Mouse (Mus musculus) stomach, embryonic 15.5 days (tissue): Measurements from ENCODE around the gene A930017K11Rik. TPM values are rescaled to one million over a fixed set of nuclear protein-coding genes. Genes with fewer than 3 reads are reported as not detected.

Experiments
- ATAC-seq: fragments of 200-750 bp; cut with Nextera tagmentation; 2 replicates; pipeline ENCODE4 v1.8.0; 2017; ENCODE audit warnings: low read depth, moderate number of reproducible peaks, moderate TSS enrichment; ENCODE audit not compliant: insufficient read depth, low FRiP score
- H3K27ac ChIP-seq: fragments of 300-500 bp; sonication (generic); 2 replicates; pipeline ENCODE4 v1.5.1; 2015; ENCODE audit warnings: mild to moderate bottlenecking, inconsistent platforms
- H3K27me3 ChIP-seq: fragments of 300-500 bp; sonication (generic); replicated peaks from 2 replicates; pipeline ENCODE4 v1.6.1; 2015; ENCODE audit warnings: inconsistent platforms
- H3K36me3 ChIP-seq: fragments of 300-500 bp; sonication (generic); 2 replicates; pipeline ENCODE4 v1.6.1; 2015; ENCODE audit warnings: inconsistent platforms
- H3K4me1 ChIP-seq: fragments of 300-500 bp; sonication (generic); 2 replicates; pipeline ENCODE4 v1.6.1; 2015; ENCODE audit warnings: inconsistent platforms
- H3K4me2 ChIP-seq: fragments of 300-500 bp; sonication (generic); 2 replicates; pipeline ENCODE4 v1.6.1; 2015; ENCODE audit warnings: mild to moderate bottlenecking, inconsistent platforms
- H3K4me3 ChIP-seq: fragments of 300-500 bp; sonication (generic); replicated peaks from 2 replicates; pipeline ENCODE4 v1.5.1; 2015; ENCODE audit warnings: inconsistent platforms
- H3K9ac ChIP-seq: fragments of 300-500 bp; sonication (generic); 2 replicates; pipeline ENCODE4 v1.6.1; 2015; ENCODE audit warnings: inconsistent platforms
- H3K9me3 ChIP-seq: fragments of 300-500 bp; sonication (generic); 2 replicates; pipeline ENCODE4 v1.6.1; 2016; ENCODE audit warnings: inconsistent platforms
- WGBS: fragments of 180-500 bp; shearing (Covaris S2); methylation state at CpG from one replicate; pipeline ENCODE4 v1.1.7; 2015; 5-methylcytosine and 5-hydroxymethylcytosine counted together
- polyA plus RNA-seq: library from polyadenylated mRNA; unstranded; fragments of >200 nt; fragmentation: Nextera tagmentation; extraction: Ambion mirVana; gene quantifications from 2 replicates; pipeline ENCODE4 v1.2.1, GENCODE M21; 2015

The A930017K11Rik gene
- polyA plus RNA-seq, 1 experiment from 2014 or later = 0.24 TPM

GRCm38 (mm10) chr17:25919144-25919785 is 33.1 kb downstream of the A930017K11Rik start, which contains the start of gene Rab40c:
Gene Rab40c (minus strand): TSS chr17:25919727.
- H3K4me2 ChIP-seq = peak within 1 kb of the TSS; percentile 83
- no peaks in the 10 kb centered on the region for H3K36me3 ChIP-seq
- WGBS = under 1% methylated on average over 55 of the region's 78 CpGs
- H3K27me3 ChIP-seq = no peaks in the 10 kb centered on the region
- H3K27ac ChIP-seq = peak within 1 kb of the TSS; percentile 98
- H3K9me3 ChIP-seq = no peaks in the 10 kb centered on the region
- peak within 1 kb of the TSS; percentile 92 for H3K4me3 ChIP-seq
- peak within 1 kb of the TSS; percentile 88 for H3K9ac ChIP-seq
- ATAC-seq = no peak
- H3K4me1 ChIP-seq = peaks cover 19% of the 10 kb centered on the region

- Histone ChIP-seq H3K9me3 (no peaks in the 10 kb centered on the region), H3K4me2 (peak overlapping the region; percentile 79), H3K27me3 (no peaks in the 10 kb centered on the region), H3K4me3 (peak overlapping the region; percentile 92), H3K36me3 (no peaks in the 10 kb centered on the region), H3K27ac (peak overlapping the region; percentile 82; the same call in 1 of the 2 replicates), H3K4me1 (peaks cover 23% of the 10 kb centered on the region), H3K9ac (peak overlapping the region; percentile 88; the same call in 1 of the 2 replicates)
- 74% methylated on average over 9 of the region's 9 CpGs for WGBS
- ATAC-seq = no peak
These were observed 34.2 kb downstream of the A930017K11Rik start for GRCm38 (mm10) chr17:25918037-25918750.

DNA sequence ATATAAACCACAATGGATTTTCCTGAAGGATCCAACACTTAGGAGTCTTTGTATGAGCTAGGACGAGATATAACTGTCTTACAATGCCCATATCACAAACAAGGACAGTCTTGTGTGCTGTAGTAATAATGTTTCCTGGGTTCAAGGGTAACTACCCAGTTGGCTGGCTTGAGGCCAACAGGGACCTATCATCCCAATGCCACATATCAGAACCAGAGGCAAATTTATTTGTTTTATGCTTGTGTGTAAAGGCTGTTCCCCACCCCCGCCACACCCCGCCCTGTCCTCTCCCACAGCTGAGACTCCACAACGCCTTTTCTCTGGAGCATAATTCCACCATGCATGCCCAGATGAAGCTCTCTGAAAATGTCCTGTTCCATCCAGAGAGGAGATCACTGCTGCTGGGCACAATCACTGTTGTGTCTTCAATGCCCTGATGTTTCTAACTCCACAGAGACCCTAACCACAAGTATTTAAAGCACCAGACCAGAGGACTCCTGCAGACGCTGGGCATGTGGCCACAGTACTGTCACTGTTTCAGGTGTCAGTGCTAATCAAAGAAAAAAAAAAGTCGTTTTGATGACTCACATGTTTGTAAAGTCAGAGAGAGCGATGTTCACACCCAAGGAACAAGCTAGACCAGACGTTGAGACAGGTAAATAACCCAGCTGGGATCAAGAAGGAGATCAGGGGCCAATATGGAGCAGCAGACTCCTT is 35.3 kb downstream of the A930017K11Rik start:
- no peak for ATAC-seq
- Histone ChIP-seq H3K36me3 (0 out of 2 replicates have a peak, but pooled peaks cover 1% of the 10 kb centered on the region), H3K27me3 (no peaks in the 10 kb centered on the region), H3K4me2 (no peak overlapping the region; the same call in 1 of the 2 replicates), H3K9ac (no peak overlapping the region), H3K4me3 (no peak overlapping the region), H3K27ac (peak overlapping the region; percentile 59), H3K9me3 (no peaks in the 10 kb centered on the region), H3K4me1 (peaks cover 23% of the 10 kb centered on the region)
- 66% methylated on average over 8 of the region's 8 CpGs for WGBS

GRCm38 (mm10) chr17:25914295-25914694 is 38.1 kb downstream of the A930017K11Rik start:
- Histone ChIP-seq H3K4me1 (peaks cover 18% of the 10 kb centered on the region), H3K9me3 (no peaks in the 10 kb centered on the region), H3K4me3 (no peak overlapping the region), H3K27ac (no peak overlapping the region), H3K27me3 (no peaks in the 10 kb centered on the region), H3K9ac (no peak overlapping the region), H3K4me2 (no peak overlapping the region), H3K36me3 (0 out of 2 replicates have a peak, but pooled peaks cover 6% of the 10 kb centered on the region)
- ATAC-seq = no peak
- WGBS = 74% methylated on average over 4 of the region's 4 CpGs

DNA sequence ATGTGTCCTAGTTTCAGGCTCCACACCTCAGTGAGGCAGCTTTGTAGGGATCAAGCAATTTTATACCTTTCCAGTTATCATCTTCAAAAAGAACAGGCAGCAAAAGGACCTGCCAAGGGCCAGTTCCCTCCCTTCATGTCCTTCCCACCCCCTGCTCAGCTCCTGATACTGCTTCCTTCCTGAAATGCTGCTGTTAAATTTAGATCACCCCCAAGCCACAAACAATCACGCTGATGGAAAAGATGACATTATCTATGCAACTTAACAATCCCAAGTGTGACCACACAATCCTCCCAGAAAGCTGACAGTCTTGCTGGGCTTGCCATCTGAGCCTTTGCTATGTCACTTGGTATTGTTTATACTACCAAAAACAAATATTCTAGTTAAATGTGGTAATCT is 38.5 kb downstream of the A930017K11Rik start:
- Histone ChIP-seq H3K9ac (no peak overlapping the region), H3K36me3 (0 out of 2 replicates have a peak, but pooled peaks cover 6% of the 10 kb centered on the region), H3K27me3 (no peaks in the 10 kb centered on the region), H3K4me3 (no peak overlapping the region), H3K27ac (no peak overlapping the region), H3K4me2 (no peak overlapping the region), H3K4me1 (peaks cover 18% of the 10 kb centered on the region), H3K9me3 (no peaks in the 10 kb centered on the region)
- no peak for ATAC-seq
- WGBS = 65% methylated on average over 1 of the region's 1 CpGs

DNA sequence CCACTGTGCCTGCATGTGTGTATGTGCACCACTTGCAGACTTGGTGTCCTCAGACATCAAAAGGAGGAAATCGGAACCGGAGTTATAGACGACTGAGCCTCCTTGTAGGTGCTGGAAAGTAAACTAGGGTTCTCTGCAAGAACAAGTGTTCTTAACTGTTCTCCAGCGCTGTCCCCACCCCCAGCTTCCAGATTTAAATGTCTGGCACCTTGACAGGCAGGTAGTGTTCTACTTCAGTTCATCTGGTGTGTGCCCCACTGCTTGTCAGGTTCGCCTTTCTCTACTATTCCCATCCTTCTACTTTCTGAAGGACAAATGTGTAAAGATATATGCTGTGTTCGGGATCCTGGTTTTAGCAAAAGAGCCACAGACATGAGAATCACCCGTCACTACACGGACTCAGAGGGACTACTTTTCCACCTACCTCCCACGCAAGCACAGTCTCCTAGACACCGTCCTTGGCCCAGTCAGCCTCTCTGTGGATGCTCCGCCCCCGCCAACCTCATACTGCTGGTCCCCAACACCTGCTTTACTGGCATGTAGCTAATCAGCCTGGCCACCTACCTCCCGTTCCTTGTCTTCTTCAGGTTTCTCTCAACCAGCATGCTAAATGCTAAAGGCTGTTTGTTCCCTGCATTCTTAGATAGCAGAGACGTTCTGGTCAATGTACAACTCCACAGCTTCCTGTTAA is 39.0 kb downstream of the A930017K11Rik start:
- H3K27me3 ChIP-seq = no peaks in the 10 kb centered on the region
- WGBS = 76% methylated on average over 14 of the region's 14 CpGs
- no peak overlapping the region for H3K4me3 ChIP-seq
- no peak for ATAC-seq
- H3K4me2 ChIP-seq = no peak overlapping the region
- 0 out of 2 replicates have a peak, but pooled peaks cover 6% of the 10 kb centered on the region for H3K36me3 ChIP-seq
- H3K9me3 ChIP-seq = no peaks in the 10 kb centered on the region
- H3K4me1 ChIP-seq = peaks cover 13% of the 10 kb centered on the region
- no peak overlapping the region for H3K27ac ChIP-seq
- no peak overlapping the region for H3K9ac ChIP-seq

GRCm38 (mm10) chr17:25911816-25912215 is 40.5 kb downstream of the A930017K11Rik start:
- no peak for ATAC-seq
- WGBS = 87% methylated on average over 4 of the region's 4 CpGs

GRCm38 (mm10) chr17:25907640-25908039 is 44.7 kb downstream of the A930017K11Rik start:
- ATAC-seq = no peak
- Histone ChIP-seq H3K27ac (no peak overlapping the region), H3K4me1 (no peaks in the 10 kb centered on the region), H3K36me3 (0 out of 2 replicates have a peak, but pooled peaks cover 6% of the 10 kb centered on the region), H3K9ac (no peak overlapping the region), H3K9me3 (no peaks in the 10 kb centered on the region), H3K4me2 (no peak overlapping the region), H3K4me3 (no peak overlapping the region), H3K27me3 (no peaks in the 10 kb centered on the region)
- 86% methylated on average over 2 of the region's 2 CpGs for WGBS

More at GRCm38 (mm10) chr17:25911816-25912215, 40.5 kb downstream of the A930017K11Rik start:
- Histone ChIP-seq H3K27me3 (no peaks in the 10 kb centered on the region), H3K9me3 (no peaks in the 10 kb centered on the region), H3K4me2 (no peak overlapping the region), H3K36me3 (0 out of 2 replicates have a peak, but pooled peaks cover 6% of the 10 kb centered on the region), H3K4me1 (0 out of 2 replicates have a peak, but pooled peaks cover 4% of the 10 kb centered on the region), H3K9ac (no peak overlapping the region), H3K27ac (no peak overlapping the region), H3K4me3 (no peak overlapping the region)

GRCm38 (mm10) chr17:25903061-25903460 is 49.3 kb downstream of the A930017K11Rik start:
- H3K4me3 ChIP-seq = no peak overlapping the region
- 79% methylated on average over 3 of the region's 3 CpGs for WGBS
- no peaks in the 10 kb centered on the region for H3K27me3 ChIP-seq
- H3K4me2 ChIP-seq = no peak overlapping the region
- 0 out of 2 replicates have a peak, but pooled peaks cover 9% of the 10 kb centered on the region for H3K36me3 ChIP-seq
- no peak overlapping the region for H3K27ac ChIP-seq
- H3K9me3 ChIP-seq = no peaks in the 10 kb centered on the region
- no peak for ATAC-seq
- no peaks in the 10 kb centered on the region for H3K4me1 ChIP-seq
- H3K9ac ChIP-seq = no peak overlapping the region

GRCm38 (mm10) chr17:25900193-25900592 is 52.2 kb downstream of the A930017K11Rik start:
- WGBS = 100% methylated on average over 1 of the region's 1 CpGs
- H3K4me2 ChIP-seq = no peak overlapping the region
- no peak overlapping the region for H3K9ac ChIP-seq
- H3K4me1 ChIP-seq = no peaks in the 10 kb centered on the region
- H3K9me3 ChIP-seq = no peaks in the 10 kb centered on the region
- no peak overlapping the region for H3K4me3 ChIP-seq
- no peak for ATAC-seq
- no peak overlapping the region for H3K27ac ChIP-seq
- 0 out of 2 replicates have a peak, but pooled peaks cover 9% of the 10 kb centered on the region for H3K36me3 ChIP-seq
- no peaks in the 10 kb centered on the region for H3K27me3 ChIP-seq
